Mouse (Mus musculus) brain, embryonic 18.5 days (tissue): ENCODE measurements around the gene Scamp1.

Source experiments
- DNase-seq: peaks from one replicate; pipeline ENCODE4 v3.0.0-alpha.2; 2012; ENCODE audit warnings: low read depth, low spot score

The Scamp1 gene

DNA sequence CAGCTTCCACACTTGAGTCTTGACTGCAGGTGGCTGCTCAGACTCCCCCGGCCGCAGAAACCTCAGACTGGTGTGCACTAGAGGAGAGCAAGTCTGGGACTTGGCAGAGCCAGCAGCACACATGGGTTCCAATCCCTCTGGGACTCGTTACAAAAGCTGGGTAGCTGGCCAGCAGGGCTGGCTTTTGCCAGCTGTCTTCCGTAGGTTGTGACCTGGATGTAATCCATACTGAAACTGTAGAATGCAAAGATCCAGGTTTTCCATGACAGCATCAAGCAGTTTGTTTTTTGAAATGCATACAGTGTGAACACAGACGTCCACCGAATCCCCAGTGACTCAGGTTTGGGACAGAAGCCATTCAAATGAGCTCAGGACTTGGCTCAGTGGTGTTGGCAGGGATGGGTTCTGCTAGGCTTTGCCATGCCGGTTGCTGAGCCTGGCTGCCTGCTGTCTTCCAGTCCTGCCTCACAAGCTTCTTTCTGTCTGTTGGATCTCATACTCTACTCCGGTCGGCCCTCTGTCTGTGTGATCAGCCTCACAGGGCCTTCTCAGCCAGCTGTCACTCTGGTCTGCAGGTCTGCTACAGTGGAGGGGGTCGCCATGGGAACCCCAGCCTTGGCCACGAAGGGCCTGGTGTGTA is 107.1 kb downstream of the Scamp1 start:
- DNase-seq, result peak; percentile 77

DNA sequence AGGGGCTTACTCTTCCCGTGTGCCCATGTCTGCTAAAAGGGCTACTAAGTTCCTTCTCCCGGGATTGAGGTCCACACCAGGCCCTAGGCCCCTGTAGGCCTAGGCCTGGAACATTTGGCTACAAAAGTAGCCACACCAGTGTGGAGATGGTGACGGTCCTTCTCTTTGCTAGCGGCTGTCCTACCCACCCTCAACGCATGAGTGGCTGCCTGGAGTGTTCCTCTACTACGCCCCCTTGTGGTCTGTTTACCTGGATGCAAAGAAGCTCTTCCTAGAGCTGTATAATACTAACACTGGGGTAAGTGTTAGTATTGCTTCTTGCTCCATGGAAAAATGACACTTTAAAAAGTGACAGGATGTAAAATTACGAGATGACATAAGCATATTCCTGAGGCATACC is 108.5 kb downstream of the Scamp1 start:
- no peak for DNase-seq

DNA sequence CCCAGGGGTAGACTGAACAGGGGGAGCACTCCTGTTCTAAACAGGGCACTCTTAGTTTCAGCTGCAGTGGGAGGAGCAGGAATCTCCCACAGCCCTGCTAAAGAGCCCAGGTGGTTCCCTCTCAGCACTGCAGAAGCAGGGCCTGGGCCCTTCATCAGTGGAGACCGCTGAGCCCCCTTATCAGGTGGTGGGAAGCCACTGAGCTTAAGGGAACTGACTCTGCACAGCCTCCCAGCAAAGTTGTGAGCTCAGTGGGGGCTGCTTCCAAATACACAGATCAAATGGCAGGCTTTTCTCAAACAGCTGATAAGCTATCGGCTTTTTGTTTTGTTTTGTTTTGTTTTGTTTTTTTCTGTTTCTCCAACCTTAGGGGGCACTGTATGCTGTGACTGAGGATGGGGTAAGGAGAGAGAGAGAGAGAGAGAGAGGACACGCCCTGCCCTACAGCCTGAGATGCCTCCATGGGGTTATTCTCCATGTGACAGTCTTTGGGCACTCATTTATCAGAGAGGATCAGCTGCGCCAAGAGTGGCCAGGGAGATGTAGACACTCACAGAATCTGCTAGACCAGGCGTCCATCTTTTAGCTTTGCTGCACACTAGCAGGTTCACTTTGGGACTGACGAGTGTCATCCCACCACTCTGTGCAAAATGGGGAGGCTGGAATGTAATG is 110.1 kb downstream of the Scamp1 start:
- DNase-seq, result no peak

DNA sequence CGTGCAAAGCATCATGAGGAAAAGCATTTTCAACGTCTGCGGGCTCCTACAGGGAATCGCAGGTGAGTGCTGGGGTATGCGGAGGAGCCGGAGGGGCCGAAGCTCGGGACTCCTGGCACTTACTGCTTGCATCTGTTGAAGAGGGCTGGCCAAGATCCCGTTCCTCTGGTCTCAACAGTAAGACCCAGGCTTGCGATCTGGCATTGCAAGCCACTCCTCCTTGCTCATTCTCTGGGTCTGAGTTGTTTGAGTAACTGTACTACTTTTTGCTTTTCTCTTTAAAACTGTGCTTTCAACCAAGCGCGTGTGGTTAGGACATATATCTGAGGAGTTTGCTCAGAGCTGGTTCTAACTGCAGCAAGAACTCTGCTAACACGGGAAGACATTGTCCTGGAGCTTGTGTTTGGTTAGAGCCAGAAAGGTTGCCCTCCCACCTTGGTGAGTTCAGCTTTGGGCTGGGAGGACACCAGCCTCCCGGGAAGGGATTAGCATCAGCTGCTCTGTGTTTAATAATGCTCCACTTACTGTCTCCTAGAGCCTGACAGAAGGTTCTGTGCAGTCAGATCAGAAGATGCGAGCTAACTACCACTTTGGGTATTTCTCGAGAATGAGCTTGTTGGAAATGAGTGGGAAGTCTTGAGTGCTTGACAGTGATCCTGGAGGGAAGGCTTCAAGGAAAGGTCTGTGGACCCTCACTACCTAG is 110.9 kb downstream of the Scamp1 start:
- no peak for DNase-seq

DNA sequence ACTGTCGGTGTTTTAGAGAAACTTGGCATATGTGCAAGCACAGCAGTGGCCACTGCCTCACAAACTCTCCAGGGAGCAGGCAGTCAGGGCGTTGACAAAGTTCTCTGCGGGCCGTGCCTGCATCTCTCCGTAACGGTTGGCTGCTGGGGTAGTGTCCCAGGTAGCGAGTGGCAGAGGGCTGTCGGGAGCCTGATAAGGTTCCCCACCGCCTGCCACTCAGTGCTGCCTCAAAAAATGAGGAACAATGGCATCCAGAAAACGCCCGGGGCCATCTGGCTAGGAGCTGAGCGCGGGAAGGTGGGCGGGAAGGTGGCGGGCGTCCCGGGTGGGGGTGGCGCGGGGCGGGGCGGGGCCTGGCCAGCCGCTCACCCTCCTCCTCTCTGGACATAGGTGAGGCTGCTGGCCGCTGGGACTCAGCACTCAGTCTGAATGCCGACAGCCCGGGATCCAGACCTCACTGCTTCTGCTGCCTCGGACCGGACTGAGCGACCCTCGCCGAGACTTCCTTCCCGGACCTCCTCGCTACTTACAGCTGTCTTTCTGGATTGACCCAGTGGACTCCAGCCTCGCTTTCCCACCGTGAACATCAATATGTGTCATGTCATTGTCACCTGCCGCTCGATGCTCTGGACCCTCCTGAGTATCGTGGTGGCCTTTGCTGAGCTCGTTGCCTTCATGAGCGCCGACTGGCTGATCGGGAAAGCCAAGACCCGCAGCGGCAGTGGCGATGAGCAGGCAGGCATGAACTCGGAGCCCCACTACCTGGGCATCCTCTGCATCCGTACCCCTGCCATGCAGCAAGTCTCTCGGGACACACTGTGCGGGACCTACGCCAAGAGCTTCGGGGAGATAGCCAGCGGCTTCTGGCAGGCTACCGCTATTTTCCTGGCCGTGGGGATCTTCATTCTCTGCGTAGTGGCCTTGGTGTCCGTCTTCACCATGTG is 111.8 kb downstream of the Scamp1 start:
- DNase-seq, result no peak

DNA sequence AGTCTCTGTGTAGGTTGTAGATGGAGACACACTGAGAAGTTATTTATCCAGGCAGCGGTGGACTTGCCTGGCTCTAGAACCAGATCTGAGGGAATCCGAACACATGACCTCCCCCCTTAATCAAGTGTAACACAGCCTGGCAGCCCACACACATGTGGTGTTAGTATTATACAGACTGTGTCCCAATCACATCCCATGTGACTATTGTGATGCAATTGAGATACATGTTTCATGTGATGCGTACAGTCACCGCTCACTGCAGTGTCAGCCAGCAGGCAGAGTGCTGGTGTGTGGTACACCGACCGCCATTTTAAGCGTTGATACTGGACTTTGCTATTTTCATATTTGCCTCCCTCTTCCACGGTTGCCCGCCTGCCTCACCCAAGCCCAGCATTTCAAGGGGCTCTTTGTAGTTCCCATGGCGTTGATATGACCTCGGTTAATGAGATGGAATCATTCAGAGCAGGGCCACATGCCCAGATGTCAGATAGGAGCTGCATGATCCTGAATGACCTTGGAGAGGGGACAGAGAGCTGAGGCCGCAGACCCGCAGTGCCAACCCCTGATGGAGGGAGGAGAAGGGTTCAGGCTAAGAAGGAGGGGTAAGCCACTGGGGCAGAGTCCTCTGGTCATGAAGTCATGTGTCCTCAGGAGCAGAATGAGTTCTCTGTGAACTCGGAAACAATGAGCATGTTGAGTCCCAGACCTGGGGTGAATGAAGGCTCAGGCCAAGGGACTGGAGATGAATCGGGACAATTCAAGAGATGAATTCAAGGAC is 112.9 kb downstream of the Scamp1 start:
- no peak for DNase-seq

DNA sequence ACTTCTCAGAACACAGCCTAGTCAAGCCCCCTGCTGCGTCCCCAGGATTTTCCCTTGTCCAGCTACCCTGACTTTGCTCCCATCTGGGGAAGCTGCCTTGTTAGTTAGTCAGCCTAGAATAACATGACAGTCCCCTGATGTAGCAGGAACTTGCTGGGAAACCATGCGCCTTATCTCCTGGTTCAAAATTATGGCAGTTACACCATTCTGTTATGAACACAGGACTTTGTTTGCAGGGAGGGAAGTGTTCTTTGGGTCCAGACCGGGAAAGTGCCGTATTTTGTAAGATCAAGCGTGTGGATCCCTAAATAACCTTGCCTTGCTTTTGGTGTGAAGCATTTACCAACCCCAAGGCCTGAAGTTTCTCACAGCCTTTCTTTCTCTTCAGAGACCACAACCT is 114.0 kb downstream of the Scamp1 start:
- DNase-seq, result no peak

DNA sequence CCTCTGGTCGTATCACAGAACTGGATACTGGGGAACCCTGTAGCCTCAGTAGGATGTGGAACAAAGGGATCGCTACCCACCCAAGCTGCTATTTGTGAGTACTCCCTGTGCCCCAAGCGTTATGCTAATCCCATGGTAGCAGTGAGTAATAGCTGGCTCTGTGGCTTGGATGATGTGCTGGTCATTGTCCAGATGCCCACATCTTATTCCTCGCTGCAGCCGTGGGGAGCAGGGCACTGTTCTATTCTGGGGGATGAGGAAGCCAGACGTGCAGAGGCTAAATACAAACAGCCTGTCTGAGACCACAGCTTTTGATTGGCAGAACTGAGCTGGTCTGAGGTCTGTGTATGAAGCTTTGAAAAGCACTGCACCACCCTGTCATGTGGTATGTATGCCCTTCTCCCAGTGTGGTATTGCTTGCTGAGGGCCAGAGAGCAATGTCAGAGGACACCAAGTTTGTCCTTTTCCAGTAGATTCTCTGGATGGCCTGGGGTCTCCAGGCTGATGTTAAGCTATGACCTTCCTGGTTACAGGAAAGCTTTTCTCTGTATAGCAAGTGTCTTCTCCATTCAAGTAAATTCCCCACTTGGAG is 116.2 kb downstream of the Scamp1 start:
- DNase-seq, result no peak

DNA sequence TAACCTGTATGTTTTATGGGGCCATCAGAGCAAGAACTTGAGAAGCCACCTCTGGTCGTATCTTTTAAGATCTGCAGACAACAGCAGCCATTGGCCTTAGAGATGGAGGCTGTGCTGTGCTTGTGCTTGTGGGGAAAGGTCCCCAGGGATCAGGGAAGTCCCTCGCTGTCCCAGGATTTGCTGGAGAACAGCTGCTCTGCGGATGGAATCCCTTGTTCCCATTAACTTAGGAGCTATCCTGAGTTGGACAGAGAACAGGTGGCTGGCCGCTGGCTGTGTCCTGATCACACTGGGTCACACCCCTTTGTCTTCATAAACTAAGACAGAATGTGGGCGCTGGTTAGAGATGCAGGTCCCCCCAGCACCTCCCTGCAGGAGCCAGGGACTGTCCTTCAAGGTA is 117.3 kb downstream of the Scamp1 start:
- no peak for DNase-seq

DNA sequence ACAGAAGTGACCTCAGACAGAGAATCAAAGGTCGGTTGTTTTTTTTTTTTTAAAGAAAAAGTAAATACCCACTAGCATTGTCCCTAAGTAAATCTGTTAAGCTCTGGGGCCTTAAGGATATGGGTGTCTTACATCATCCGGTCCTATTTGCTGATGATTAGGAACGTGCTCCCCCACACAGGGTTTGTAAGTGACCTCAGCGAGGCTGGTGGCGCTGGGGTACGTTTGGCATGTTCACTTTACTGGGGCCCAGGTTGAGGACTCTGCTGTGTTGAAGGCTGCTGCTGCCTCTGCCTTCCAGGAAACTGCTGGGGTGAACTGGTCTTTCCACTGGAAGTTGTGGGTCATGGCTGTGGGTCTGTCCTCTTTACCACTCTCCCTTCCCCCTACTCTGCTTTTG is 121.2 kb downstream of the Scamp1 start:
- DNase-seq, result no peak

DNA sequence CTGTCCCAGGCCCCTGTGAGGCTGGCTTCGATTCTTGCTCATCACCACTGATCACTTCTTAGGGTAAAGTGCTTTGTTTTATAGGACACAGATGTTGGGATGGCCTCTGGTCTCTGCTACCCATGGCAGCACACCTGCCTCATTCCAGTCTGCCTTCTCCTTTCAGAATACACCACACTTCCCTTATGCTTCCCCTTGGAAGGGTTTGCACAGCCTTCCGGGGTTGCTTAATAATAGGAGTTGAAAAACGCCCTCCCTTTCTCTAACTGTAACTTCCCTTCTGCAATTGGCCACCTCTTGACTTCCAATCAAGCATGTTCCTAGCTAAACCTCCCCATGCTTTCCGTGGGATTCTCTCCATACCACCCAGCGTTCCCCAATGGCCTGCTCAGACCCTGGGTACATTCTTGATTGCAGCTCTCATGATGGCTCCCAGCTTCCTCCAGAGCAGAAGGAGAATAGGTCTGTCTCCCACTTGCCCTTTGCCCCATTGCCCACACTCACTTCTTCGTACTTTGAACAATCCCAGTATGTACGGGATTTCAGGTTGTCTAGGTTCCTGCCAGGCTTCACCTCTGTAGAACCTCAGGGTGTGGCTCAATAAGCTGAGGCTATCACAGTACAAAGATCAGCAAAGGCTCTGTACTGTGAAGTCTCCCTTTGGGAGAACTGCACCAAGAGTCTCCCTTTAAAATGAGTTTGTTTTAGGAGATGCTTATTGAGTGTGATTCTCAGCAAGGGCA is 126.0 kb downstream of the Scamp1 start:
- no peak for DNase-seq

DNA sequence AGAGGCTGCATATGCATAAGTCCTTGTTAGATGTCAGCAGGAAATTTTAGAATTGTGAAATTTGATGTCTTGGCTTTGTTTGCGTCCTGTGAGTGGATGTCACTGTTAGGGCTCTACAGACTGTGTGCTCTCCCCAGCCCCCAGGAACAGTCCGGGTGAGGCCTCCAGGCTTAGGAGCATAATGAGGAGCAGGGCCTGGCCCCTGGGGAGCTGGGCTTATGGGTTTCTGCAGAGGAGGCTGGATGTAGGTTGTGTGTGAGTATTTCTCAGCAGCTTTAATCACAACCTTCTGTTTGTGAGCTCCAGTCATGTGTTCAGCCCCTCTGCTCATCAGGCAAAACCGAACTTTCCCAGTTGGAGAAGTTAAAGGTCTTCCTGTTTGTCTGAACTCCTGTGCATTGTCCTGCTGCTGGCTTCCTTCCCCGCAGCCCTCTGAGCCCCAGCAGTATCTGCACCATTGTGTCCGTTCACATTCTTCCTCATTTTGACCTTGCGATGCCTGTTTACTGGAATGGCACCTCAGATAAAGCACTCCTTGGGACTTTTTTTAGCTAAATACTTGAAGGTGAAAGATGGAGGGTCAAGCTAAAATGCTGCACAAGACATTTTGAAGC is 126.7 kb downstream of the Scamp1 start:
- no peak for DNase-seq

DNA sequence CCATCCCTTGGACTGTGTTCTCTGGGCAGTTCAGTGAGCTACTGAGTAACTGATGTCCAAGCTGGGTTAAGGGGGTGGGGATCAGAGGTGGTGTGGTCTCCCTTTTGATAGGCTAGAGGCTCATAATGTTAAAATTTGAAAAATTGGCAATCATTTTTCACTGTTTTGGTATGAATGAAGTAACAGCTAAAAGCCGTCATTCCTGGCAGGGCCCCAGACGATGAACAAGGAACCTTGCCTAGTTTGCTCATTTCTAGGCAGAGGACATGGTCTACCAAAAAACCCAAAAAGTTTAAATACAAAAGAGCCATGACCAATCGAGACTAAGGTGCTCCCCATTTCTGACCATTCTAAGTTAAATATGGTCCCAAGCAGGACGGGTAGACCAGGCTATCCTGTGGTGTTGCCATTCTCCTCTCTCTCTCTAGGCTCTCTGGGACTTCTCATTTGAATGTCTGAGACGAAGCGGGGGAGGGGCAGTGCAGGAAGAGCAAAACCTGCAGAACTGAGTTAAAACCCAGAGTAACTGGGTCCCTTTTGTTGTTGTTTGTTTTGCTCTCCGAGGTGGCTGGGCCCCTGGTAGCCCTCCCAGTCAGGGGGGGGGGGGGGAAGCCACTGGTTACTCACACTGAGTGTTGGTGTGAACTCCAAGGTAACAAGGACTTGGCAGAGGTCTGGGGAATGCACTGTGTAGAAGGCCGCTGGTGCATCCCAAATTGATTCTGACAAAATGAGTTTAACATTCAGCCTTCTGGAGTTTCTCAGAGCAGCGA is 129.8 kb downstream of the Scamp1 start:
- no peak for DNase-seq

DNA sequence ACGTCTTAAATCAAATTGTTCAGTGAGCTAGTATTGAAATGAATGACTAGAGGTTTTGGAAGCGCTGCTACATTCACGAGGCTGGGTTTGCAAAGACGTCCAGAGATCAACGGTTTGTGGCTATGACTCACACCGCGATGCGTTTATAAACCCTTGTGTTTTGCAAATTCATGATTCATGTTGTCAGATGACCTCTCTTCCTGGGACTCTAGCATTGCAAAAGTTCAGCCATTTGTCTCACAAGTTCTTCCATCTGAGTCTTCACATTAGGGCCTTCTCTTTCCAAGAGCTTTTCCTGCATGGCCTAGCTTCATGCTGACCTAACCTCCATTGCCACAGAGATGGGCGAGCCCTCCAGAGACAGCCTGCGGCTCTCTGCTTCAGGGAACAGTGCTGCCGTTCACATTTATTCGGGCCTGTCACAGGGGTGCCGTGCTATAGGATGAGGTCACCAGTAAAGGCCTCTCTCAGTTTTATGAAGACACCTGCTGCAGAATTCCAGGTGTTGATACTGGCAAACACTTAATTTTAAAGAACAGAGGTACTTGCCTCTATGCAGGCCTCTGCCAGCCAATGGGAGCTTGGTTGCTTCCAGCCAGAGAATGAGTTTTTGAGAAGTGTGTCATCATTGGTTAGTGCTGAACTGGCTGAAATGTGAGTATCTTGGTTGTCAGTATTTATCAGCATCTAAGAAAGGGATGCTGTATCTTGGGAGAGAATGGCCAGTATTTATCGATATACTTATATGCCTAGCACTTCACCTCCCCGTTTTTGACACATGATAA is 131.0 kb downstream of the Scamp1 start:
- no peak for DNase-seq

DNA sequence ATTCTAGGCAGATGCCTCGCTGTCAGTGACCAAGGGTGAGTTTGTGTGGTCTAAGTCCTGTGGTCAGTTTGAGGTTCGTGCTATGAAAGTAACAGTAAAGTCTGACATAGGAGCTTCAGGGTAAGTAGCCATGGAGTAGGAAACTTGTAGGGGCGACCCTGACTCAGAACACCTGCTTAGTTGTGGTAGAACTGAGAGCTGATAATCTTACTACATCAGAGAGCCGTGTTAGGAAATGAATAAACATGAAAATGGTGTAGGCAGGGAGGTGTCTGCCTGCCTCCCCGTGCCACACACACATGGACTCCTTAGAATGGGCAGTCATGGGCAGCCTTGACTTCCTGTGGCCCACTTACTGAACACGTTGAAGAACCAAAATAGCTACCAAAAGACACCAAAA is 132.0 kb downstream of the Scamp1 start:
- DNase-seq, result no peak

DNA sequence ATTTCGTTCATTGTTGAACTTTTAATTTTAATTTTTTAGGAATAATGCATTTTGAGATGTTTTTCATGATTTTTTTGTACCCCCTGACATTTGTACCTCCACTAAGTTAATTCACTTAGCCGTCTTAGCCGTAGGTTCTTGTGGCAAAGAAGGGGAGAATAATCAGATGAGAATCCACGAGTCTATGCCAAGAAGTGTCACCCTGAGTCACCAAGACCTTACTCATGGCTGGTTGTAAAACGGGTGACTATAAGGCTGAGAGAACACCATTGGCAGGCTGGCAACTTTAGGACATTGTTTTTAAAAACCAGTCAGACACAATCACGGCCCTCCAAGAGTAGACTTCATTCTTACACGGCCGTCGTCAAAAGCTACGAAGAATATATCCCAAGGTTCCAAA is 132.8 kb downstream of the Scamp1 start:
- DNase-seq, result no peak
